Mouse (Mus musculus): ENCODE data around the gene Nfib. TPM values are rescaled to one million over a fixed set of nuclear protein-coding genes. Genes with fewer than 3 reads are reported as not detected.

Nfib gene
- polyA plus RNA-seq, 1 experiment from 2014 or later, result 52.1 TPM

GRCm38 (mm10) chr4:82385638-82386037, 319.9 kb downstream of the Nfib start:
- peaks cover 28% of the 10 kb centered on the region; the same call in 1 of the 2 replicates for H3K4me1 ChIP-seq (ENCODE audit: insufficient read depth, low read depth, low read length)
- no peak for TF ChIP-seq CTCF (IDR thresholded peaks at IDR 0.05)
- TF ChIP-seq EP300 (IDR thresholded peaks at IDR 0.05), result no peak
- H3K27ac ChIP-seq (ENCODE audit: low read length), result peak overlapping the region; percentile 81
- H3K36me3 ChIP-seq (ENCODE audit: insufficient read depth, low read length), result no peaks in the 10 kb centered on the region
- no peak overlapping the region for H3K4me3 ChIP-seq (ENCODE audit: low read depth, low read length)
- H3K9ac ChIP-seq (replicated peaks; ENCODE audit: low read depth), result no peak overlapping the region
- no peak for DNase-seq (ENCODE audit: low spot score)
- ATAC-seq, result no peak
- no peak overlapping the region for H3K4me2 ChIP-seq (replicated peaks; ENCODE audit: low read depth, low read length)
- H3K9me3 ChIP-seq (ENCODE audit: low read length), result no peaks in the 10 kb centered on the region
- no peaks in the 10 kb centered on the region for H3K27me3 ChIP-seq (replicated peaks; ENCODE audit: insufficient read depth, low read length)
- WGBS, result 40% methylated on average over 4 of the region's 4 CpGs

GRCm38 (mm10) chr4:82383991-82384731, 321.4 kb downstream of the Nfib start:
- H3K9me3 ChIP-seq (ENCODE audit: low read length), result no peaks in the 10 kb centered on the region
- DNase-seq (ENCODE audit: low spot score), result no peak
- H3K4me2 ChIP-seq (replicated peaks; ENCODE audit: low read depth, low read length), result no peak overlapping the region
- H3K4me1 ChIP-seq (ENCODE audit: insufficient read depth, low read depth, low read length), result peaks cover 28% of the 10 kb centered on the region; the same call in 1 of the 2 replicates
- H3K27me3 ChIP-seq (replicated peaks; ENCODE audit: insufficient read depth, low read length), result no peaks in the 10 kb centered on the region
- H3K9ac ChIP-seq (replicated peaks; ENCODE audit: low read depth), result no peak overlapping the region
- H3K4me3 ChIP-seq (ENCODE audit: low read depth, low read length), result no peak overlapping the region
- TF ChIP-seq EP300 (IDR thresholded peaks at IDR 0.05), result no peak
- no peak for TF ChIP-seq CTCF (IDR thresholded peaks at IDR 0.05)
- H3K27ac ChIP-seq (ENCODE audit: low read length), result peak overlapping the region; percentile 81
- peak; percentile 12; the same call in 1 of the 2 replicates for ATAC-seq
- 56% methylated on average over 11 of the region's 11 CpGs for WGBS
- no peaks in the 10 kb centered on the region for H3K36me3 ChIP-seq (ENCODE audit: insufficient read depth, low read length)

GRCm38 (mm10) chr4:82383346-82383745, 322.2 kb downstream of the Nfib start:
- no peaks in the 10 kb centered on the region for H3K36me3 ChIP-seq (ENCODE audit: insufficient read depth, low read length)
- peaks cover 28% of the 10 kb centered on the region; the same call in 1 of the 2 replicates for H3K4me1 ChIP-seq (ENCODE audit: insufficient read depth, low read depth, low read length)
- ATAC-seq (no peak), DNase-seq (ENCODE audit: low spot score) (no peak)
- no peaks in the 10 kb centered on the region for H3K9me3 ChIP-seq (ENCODE audit: low read length)
- 40% methylated on average over 8 of the region's 8 CpGs for WGBS
- no peak overlapping the region for H3K4me2 ChIP-seq (replicated peaks; ENCODE audit: low read depth, low read length)
- H3K27me3 ChIP-seq (replicated peaks; ENCODE audit: insufficient read depth, low read length), result no peaks in the 10 kb centered on the region
- H3K9ac ChIP-seq (replicated peaks; ENCODE audit: low read depth), result no peak overlapping the region
- H3K27ac ChIP-seq (ENCODE audit: low read length), result peak overlapping the region; percentile 59; the same call in 1 of the 2 replicates
- no peak for TF ChIP-seq EP300 (IDR thresholded peaks at IDR 0.05)
- TF ChIP-seq CTCF (IDR thresholded peaks at IDR 0.05), result no peak
- no peak overlapping the region for H3K4me3 ChIP-seq (ENCODE audit: low read depth, low read length)

GRCm38 (mm10) chr4:82381786-82382185, 323.8 kb downstream of the Nfib start:
- H3K27me3 ChIP-seq (replicated peaks; ENCODE audit: insufficient read depth, low read length), result no peaks in the 10 kb centered on the region
- no peak overlapping the region for H3K4me2 ChIP-seq (replicated peaks; ENCODE audit: low read depth, low read length)
- no peak overlapping the region for H3K9ac ChIP-seq (replicated peaks; ENCODE audit: low read depth)
- no peak overlapping the region for H3K4me3 ChIP-seq (ENCODE audit: low read depth, low read length)
- ATAC-seq (no peak), DNase-seq (ENCODE audit: low spot score) (no peak)
- H3K9me3 ChIP-seq (ENCODE audit: low read length), result no peaks in the 10 kb centered on the region
- H3K36me3 ChIP-seq (ENCODE audit: insufficient read depth, low read length), result no peaks in the 10 kb centered on the region
- TF ChIP-seq EP300 (IDR thresholded peaks at IDR 0.05) (no peak), CTCF (IDR thresholded peaks at IDR 0.05) (no peak)
- no peak overlapping the region for H3K27ac ChIP-seq (ENCODE audit: low read length)
- H3K4me1 ChIP-seq (ENCODE audit: insufficient read depth, low read depth, low read length), result peaks cover 25% of the 10 kb centered on the region; the same call in 1 of the 2 replicates
- WGBS, result 59% methylated on average over 1 of the region's 1 CpGs

GRCm38 (mm10) chr4:82380578-82380977, 325.0 kb downstream of the Nfib start:
- Histone ChIP-seq H3K9me3 (ENCODE audit: low read length) (no peaks in the 10 kb centered on the region), H3K27ac (ENCODE audit: low read length) (no peak overlapping the region), H3K9ac (replicated peaks; ENCODE audit: low read depth) (no peak overlapping the region), H3K4me3 (ENCODE audit: low read depth, low read length) (no peak overlapping the region), H3K36me3 (ENCODE audit: insufficient read depth, low read length) (no peaks in the 10 kb centered on the region), H3K4me1 (ENCODE audit: insufficient read depth, low read depth, low read length) (peaks cover 17% of the 10 kb centered on the region; the same call in 1 of the 2 replicates), H3K4me2 (replicated peaks; ENCODE audit: low read depth, low read length) (no peak overlapping the region), H3K27me3 (replicated peaks; ENCODE audit: insufficient read depth, low read length) (no peaks in the 10 kb centered on the region)
- ATAC-seq (no peak), DNase-seq (ENCODE audit: low spot score) (no peak)
- no peak for TF ChIP-seq CTCF (IDR thresholded peaks at IDR 0.05)
- no peak for TF ChIP-seq EP300 (IDR thresholded peaks at IDR 0.05)

- 91% methylated on average over 3 of the region's 3 CpGs for WGBS
- Histone ChIP-seq H3K4me2 (replicated peaks; ENCODE audit: low read depth, low read length) (no peak overlapping the region), H3K9me3 (ENCODE audit: low read length) (no peaks in the 10 kb centered on the region), H3K27ac (ENCODE audit: low read length) (no peak overlapping the region), H3K36me3 (ENCODE audit: insufficient read depth, low read length) (no peaks in the 10 kb centered on the region), H3K4me3 (ENCODE audit: low read depth, low read length) (no peak overlapping the region), H3K4me1 (ENCODE audit: insufficient read depth, low read depth, low read length) (no peaks in the 10 kb centered on the region), H3K9ac (replicated peaks; ENCODE audit: low read depth) (no peak overlapping the region), H3K27me3 (replicated peaks; ENCODE audit: insufficient read depth, low read length) (no peaks in the 10 kb centered on the region)
- DNase-seq (ENCODE audit: low spot score), result no peak
- no peak for ATAC-seq
- TF ChIP-seq CTCF (IDR thresholded peaks at IDR 0.05), result no peak
- no peak for TF ChIP-seq EP300 (IDR thresholded peaks at IDR 0.05)
Measured at GRCm38 (mm10) chr4:82378050-82378449, 327.5 kb downstream of the Nfib start.

Measured in lung, postnatal 0 days (tissue).